Mouse (Mus musculus) liver, embryonic 14.5 days (tissue): ENCODE measurements around the gene Fgd4. TPM values are rescaled to one million over a fixed set of nuclear protein-coding genes. Genes with fewer than 3 reads are reported as not detected.
A peak's percentile ranks its signal among the peaks of the same experiment; 100 is the strongest.

ENCODE experiments used
- ATAC-seq: fragments of 200-750 bp; cut with Nextera tagmentation; 2 replicates; pipeline ENCODE4 v1.8.0; 2017; ENCODE audit warnings: moderate number of reproducible peaks, mild to moderate bottlenecking, moderate library complexity; ENCODE audit not compliant: insufficient read depth
- DNase-seq, 3 experiments: peaks; one replicate each; pipeline ENCODE4 v3.0.0-alpha.2; 2012 to 2013; ENCODE audit warnings: low read depth in 3 of 3, low spot score in 3 of 3
- H3K27ac ChIP-seq: fragments of 300-500 bp; sonication (generic); 2 replicates; pipeline ENCODE4 v1.5.1; 2014; ENCODE audit warnings: moderate library complexity, mild to moderate bottlenecking, control low read depth, inconsistent platforms
- H3K27me3 ChIP-seq: fragments of 300-500 bp; sonication (generic); 2 replicates; pipeline ENCODE4 v1.6.1; 2014; ENCODE audit warnings: mild to moderate bottlenecking, low read length, moderate library complexity; ENCODE audit not compliant: control insufficient read depth, insufficient read depth
- H3K36me3 ChIP-seq: fragments of 300-500 bp; sonication (generic); replicated peaks from 2 replicates; pipeline ENCODE4 v1.6.1; 2014; ENCODE audit warnings: low read depth; ENCODE audit not compliant: control insufficient read depth, insufficient read depth
- H3K4me1 ChIP-seq, 2 experiments: fragments of 200-500 bp in 1 of 2; fragments of 300-500 bp in 1 of 2; sonication (generic) in 1 of 2; replicated peaks; 2 replicates each; pipeline ENCODE4 v1.6.1; 2012 to 2014; ENCODE audit warnings: antibody characterized with exemption in 1 of 2, inconsistent platforms in 1 of 2, low read length in 1 of 2; ENCODE audit not compliant: control insufficient read depth in 2 of 2, insufficient read depth in 2 of 2
- H3K4me2 ChIP-seq: fragments of 300-500 bp; sonication (generic); 2 replicates; pipeline ENCODE4 v1.6.1; 2014; ENCODE audit warnings: low read depth, mild to moderate bottlenecking, control low read depth, moderate library complexity
- H3K4me3 ChIP-seq, 2 experiments: fragments of 200-500 bp in 1 of 2; fragments of 300-500 bp in 1 of 2; sonication (generic) in 1 of 2; 2 replicates each; pipeline ENCODE4 v1.5.1; 2012 to 2014; ENCODE audit warnings: low read depth in 2 of 2, low read length in 2 of 2, mild to moderate bottlenecking in 2 of 2, control low read depth in 1 of 2, inconsistent platforms in 1 of 2, moderate library complexity in 1 of 2; ENCODE audit not compliant: insufficient read depth in 1 of 2
- H3K9ac ChIP-seq: fragments of 300-500 bp; sonication (generic); replicated peaks from 2 replicates; pipeline ENCODE4 v1.6.1; 2014; ENCODE audit warnings: mild to moderate bottlenecking, control low read depth, moderate library complexity
- H3K9me3 ChIP-seq: fragments of 300-500 bp; sonication (generic); 2 replicates; pipeline ENCODE4 v1.6.1; 2016; ENCODE audit warnings: low read length, mixed read lengths; ENCODE audit not compliant: control insufficient read depth
- CTCF ChIP-seq: IDR thresholded peaks from 2 replicates; pipeline ENCODE4 v1.5.1; 2016; ENCODE audit warnings: antibody characterized with exemption, low read depth, control low read depth
- EP300 ChIP-seq: IDR thresholded peaks from 2 replicates; pipeline ENCODE4 v1.6.1; 2016; ENCODE audit warnings: antibody characterized with exemption, low read depth
- WGBS: fragments of 180-500 bp; shearing (Covaris S2); extraction: QIAGEN DNeasy Blood & Tissue Kit; methylation state at CpG from one replicate; pipeline ENCODE4 v1.1.7; 2014; ENCODE audit not compliant: insufficient replicate concordance; 5-methylcytosine and 5-hydroxymethylcytosine counted together
- polyA plus RNA-seq, 2 experiments: library from polyadenylated mRNA; depleted of rRNA in 1 of 2; stranded (reverse) in 1 of 2; unstranded in 1 of 2; fragments of >200 nt; fragmentation: Nextera tagmentation in 1 of 2; extraction: Ambion mirVana in 1 of 2; gene quantifications; 2 replicates each; pipeline versions ENCODE4 v1.2.1 to v1.2.3; 2012 to 2014

Fgd4 gene
- polyA plus RNA-seq, 2 experiments: 0.75 to 1.7 TPM

GRCm38 (mm10) chr16:16592622-16593021 lies 7.7 kb downstream of the Fgd4 start:
- DNase-seq (no peak), ATAC-seq (no peak)
- no peak overlapping the region for H3K4me3 ChIP-seq
- H3K36me3 ChIP-seq: no peaks in the 10 kb centered on the region
- H3K9me3 ChIP-seq: no peaks in the 10 kb centered on the region
- TF ChIP-seq CTCF (no peak), EP300 (no peak)
- H3K4me2 ChIP-seq: no peak overlapping the region
- no peak overlapping the region for H3K27ac ChIP-seq
- no peak overlapping the region for H3K9ac ChIP-seq
- H3K27me3 ChIP-seq: no peaks in the 10 kb centered on the region
- no peaks in the 10 kb centered on the region for H3K4me1 ChIP-seq

GRCm38 (mm10) chr16:16584409-16585032 lies 15.8 kb downstream of the Fgd4 start:
- Histone ChIP-seq H3K9me3 (no peaks in the 10 kb centered on the region), H3K4me1 (no peaks in the 10 kb centered on the region), H3K27me3 (no peaks in the 10 kb centered on the region), H3K36me3 (no peaks in the 10 kb centered on the region), H3K4me3 (no peak overlapping the region), H3K4me2 (no peak overlapping the region), H3K9ac (no peak overlapping the region), H3K27ac (no peak overlapping the region)
- TF ChIP-seq EP300 (no peak), CTCF (peak; percentile 83)
- peak; percentile 26 to 41 (median 28) for DNase-seq
- ATAC-seq: no peak
- 55% methylated on average over 4 of the region's 4 CpGs for WGBS

- Histone ChIP-seq H3K36me3 (no peaks in the 10 kb centered on the region), H3K27ac (no peak overlapping the region), H3K4me2 (no peak overlapping the region), H3K4me3 (no peak overlapping the region), H3K9me3 (no peaks in the 10 kb centered on the region), H3K4me1 (no peaks in the 10 kb centered on the region; a peak in 1 of 4 replicates), H3K27me3 (no peaks in the 10 kb centered on the region), H3K9ac (no peak overlapping the region)
- no peak for DNase-seq
- ATAC-seq: no peak
- TF ChIP-seq EP300 (no peak), CTCF (no peak)
These were observed 23.8 kb downstream of the Fgd4 start for GRCm38 (mm10) chr16:16576556-16576955.

GRCm38 (mm10) chr16:16574508-16574907 lies 25.8 kb downstream of the Fgd4 start:
- Histone ChIP-seq H3K27me3 (no peaks in the 10 kb centered on the region), H3K27ac (no peak overlapping the region), H3K4me3 (no peak overlapping the region), H3K9ac (no peak overlapping the region), H3K4me1 (no peaks in the 10 kb centered on the region; a peak in 1 of 4 replicates), H3K36me3 (no peaks in the 10 kb centered on the region), H3K4me2 (no peak overlapping the region), H3K9me3 (no peaks in the 10 kb centered on the region)
- DNase-seq (no peak), ATAC-seq (no peak)
- TF ChIP-seq CTCF (no peak), EP300 (no peak)

GRCm38 (mm10) chr16:16573167-16573566 lies 27.2 kb downstream of the Fgd4 start:
- DNase-seq (no peak), ATAC-seq (no peak)
- no peak overlapping the region for H3K4me2 ChIP-seq
- WGBS: 77% methylated on average over 1 of the region's 1 CpGs
- no peaks in the 10 kb centered on the region for H3K9me3 ChIP-seq
- no peaks in the 10 kb centered on the region; a peak in 1 of 4 replicates for H3K4me1 ChIP-seq
- no peak overlapping the region for H3K4me3 ChIP-seq
- H3K36me3 ChIP-seq: no peaks in the 10 kb centered on the region
- TF ChIP-seq CTCF (no peak), EP300 (no peak)
- H3K9ac ChIP-seq: no peak overlapping the region
- H3K27ac ChIP-seq: no peak overlapping the region
- H3K27me3 ChIP-seq: no peaks in the 10 kb centered on the region
